Mouse (Mus musculus): ENCODE results near the gene Larp7. TPM values are rescaled to one million over a fixed set of nuclear protein-coding genes. Genes with fewer than 3 reads are reported as not detected.

Gene Larp7
- polyA plus RNA-seq, 1 experiment from 2014 or later = 62.6 TPM

- no peak overlapping the region for H3K27ac ChIP-seq (ENCODE audit: poor library complexity, severe bottlenecking)
- H3K4me1 ChIP-seq (replicated peaks) = no peaks in the 10 kb centered on the region
- H3K4me3 ChIP-seq = no peak overlapping the region
- no peaks in the 10 kb centered on the region for H3K9me3 ChIP-seq (replicated peaks)
- no peak overlapping the region for H3K4me2 ChIP-seq
- no peaks in the 10 kb centered on the region for H3K27me3 ChIP-seq (replicated peaks)
- ATAC-seq (ENCODE audit: insufficient number of reproducible peaks, low FRiP score) = no peak
- 81% methylated on average over 4 of the region's 4 CpGs for WGBS
- H3K36me3 ChIP-seq = peaks cover 50% of the 10 kb centered on the region
- no peak overlapping the region for H3K9ac ChIP-seq
Observed at GRCm38 (mm10) chr3:127543976-127544375, 9.2 kb downstream of the Larp7 start.

- H3K4me3 ChIP-seq = no peak overlapping the region
- ATAC-seq (ENCODE audit: insufficient number of reproducible peaks, low FRiP score) = no peak
- no peak overlapping the region for H3K27ac ChIP-seq (ENCODE audit: poor library complexity, severe bottlenecking)
- peaks cover 37% of the 10 kb centered on the region for H3K36me3 ChIP-seq
- no peaks in the 10 kb centered on the region for H3K4me1 ChIP-seq (replicated peaks)
- 55% methylated on average over 6 of the region's 6 CpGs for WGBS
- no peaks in the 10 kb centered on the region for H3K9me3 ChIP-seq (replicated peaks)
- H3K27me3 ChIP-seq (replicated peaks) = no peaks in the 10 kb centered on the region
- no peak overlapping the region for H3K4me2 ChIP-seq
- no peak overlapping the region for H3K9ac ChIP-seq
Observed at GRCm38 (mm10) chr3:127539193-127539592, 14.0 kb downstream of the Larp7 start.

GRCm38 (mm10) chr3:127530293-127530692 is 22.9 kb downstream of the Larp7 start:
- 0 out of 2 replicates have a peak overlapping the region, but pooled peaks have one; percentile 28 for H3K4me2 ChIP-seq

GRCm38 (mm10) chr3:127529824-127530223 is 23.3 kb downstream of the Larp7 start:
- Histone ChIP-seq H3K4me2 (no peak overlapping the region), H3K4me3 (no peak overlapping the region), H3K27me3 (replicated peaks) (no peaks in the 10 kb centered on the region), H3K36me3 (no peaks in the 10 kb centered on the region), H3K9ac (no peak overlapping the region), H3K9me3 (replicated peaks) (no peaks in the 10 kb centered on the region), H3K27ac (ENCODE audit: poor library complexity, severe bottlenecking) (no peak overlapping the region), H3K4me1 (replicated peaks) (peaks cover 10% of the 10 kb centered on the region; the same call in 1 of the 2 replicates)
- no peak for ATAC-seq (ENCODE audit: insufficient number of reproducible peaks, low FRiP score)
- 76% methylated on average over 4 of the region's 4 CpGs for WGBS

More at GRCm38 (mm10) chr3:127530293-127530692, 22.9 kb downstream of the Larp7 start:
- Histone ChIP-seq H3K36me3 (no peaks in the 10 kb centered on the region), H3K27ac (ENCODE audit: poor library complexity, severe bottlenecking) (no peak overlapping the region), H3K27me3 (replicated peaks) (no peaks in the 10 kb centered on the region), H3K4me1 (replicated peaks) (peaks cover 9% of the 10 kb centered on the region; the same call in 1 of the 2 replicates), H3K4me3 (no peak overlapping the region), H3K9me3 (replicated peaks) (no peaks in the 10 kb centered on the region), H3K9ac (no peak overlapping the region)
- no peak for ATAC-seq (ENCODE audit: insufficient number of reproducible peaks, low FRiP score)
- WGBS = 14% methylated on average over 4 of the region's 4 CpGs

GRCm38 (mm10) chr3:127529210-127529609 is 23.9 kb downstream of the Larp7 start:
- H3K36me3 ChIP-seq = no peaks in the 10 kb centered on the region
- H3K4me2 ChIP-seq = no peak overlapping the region
- H3K9ac ChIP-seq = no peak overlapping the region
- H3K4me1 ChIP-seq (replicated peaks) = peaks cover 14% of the 10 kb centered on the region; the same call in 1 of the 2 replicates
- no peaks in the 10 kb centered on the region for H3K27me3 ChIP-seq (replicated peaks)
- WGBS = 92% methylated on average over 3 of the region's 3 CpGs
- H3K9me3 ChIP-seq (replicated peaks) = no peaks in the 10 kb centered on the region
- no peak for ATAC-seq (ENCODE audit: insufficient number of reproducible peaks, low FRiP score)
- H3K27ac ChIP-seq (ENCODE audit: poor library complexity, severe bottlenecking) = no peak overlapping the region
- H3K4me3 ChIP-seq = no peak overlapping the region

- no peak overlapping the region for H3K4me3 ChIP-seq
- WGBS = 75% methylated on average over 5 of the region's 5 CpGs
- H3K9me3 ChIP-seq (replicated peaks) = no peaks in the 10 kb centered on the region
- H3K4me2 ChIP-seq = no peak overlapping the region
- H3K9ac ChIP-seq = no peak overlapping the region
- no peaks in the 10 kb centered on the region for H3K27me3 ChIP-seq (replicated peaks)
- H3K4me1 ChIP-seq (replicated peaks) = peaks cover 14% of the 10 kb centered on the region; the same call in 1 of the 2 replicates
- ATAC-seq (ENCODE audit: insufficient number of reproducible peaks, low FRiP score) = no peak
- no peak overlapping the region for H3K27ac ChIP-seq (ENCODE audit: poor library complexity, severe bottlenecking)
- H3K36me3 ChIP-seq = no peaks in the 10 kb centered on the region
Observed at GRCm38 (mm10) chr3:127527465-127528034, 25.6 kb downstream of the Larp7 start.

GRCm38 (mm10) chr3:127525188-127525819 is 27.8 kb downstream of the Larp7 start:
- peak overlapping the region; percentile 46 for H3K4me2 ChIP-seq
- H3K9me3 ChIP-seq (replicated peaks) = no peaks in the 10 kb centered on the region
- ATAC-seq (ENCODE audit: insufficient number of reproducible peaks, low FRiP score) = 0 out of 2 replicates have a peak, but pooled peaks have one; percentile 53
- H3K27me3 ChIP-seq (replicated peaks) = no peaks in the 10 kb centered on the region
- no peak overlapping the region for H3K4me3 ChIP-seq
- H3K27ac ChIP-seq (ENCODE audit: poor library complexity, severe bottlenecking) = peak overlapping the region; percentile 95
- no peaks in the 10 kb centered on the region for H3K36me3 ChIP-seq
- 43% methylated on average over 8 of the region's 8 CpGs for WGBS
- no peak overlapping the region for H3K9ac ChIP-seq
- H3K4me1 ChIP-seq (replicated peaks) = peaks cover 16% of the 10 kb centered on the region; the same call in 1 of the 2 replicates

GRCm38 (mm10) chr3:127521156-127521555 is 32.0 kb downstream of the Larp7 start:
- Histone ChIP-seq H3K9ac (no peak overlapping the region), H3K36me3 (no peaks in the 10 kb centered on the region), H3K4me1 (replicated peaks) (peaks cover 14% of the 10 kb centered on the region; the same call in 1 of the 2 replicates), H3K9me3 (replicated peaks) (no peaks in the 10 kb centered on the region), H3K4me3 (no peak overlapping the region), H3K27ac (ENCODE audit: poor library complexity, severe bottlenecking) (peak overlapping the region; percentile 16; the same call in 1 of the 2 replicates), H3K4me2 (no peak overlapping the region), H3K27me3 (replicated peaks) (no peaks in the 10 kb centered on the region)
- 43% methylated on average over 10 of the region's 10 CpGs for WGBS
- ATAC-seq (ENCODE audit: insufficient number of reproducible peaks, low FRiP score) = no peak

GRCm38 (mm10) chr3:127520300-127520699 is 32.8 kb downstream of the Larp7 start:
- no peak for ATAC-seq (ENCODE audit: insufficient number of reproducible peaks, low FRiP score)
- H3K9me3 ChIP-seq (replicated peaks) = no peaks in the 10 kb centered on the region
- H3K9ac ChIP-seq = no peak overlapping the region
- no peak overlapping the region for H3K4me2 ChIP-seq
- H3K27ac ChIP-seq (ENCODE audit: poor library complexity, severe bottlenecking) = no peak overlapping the region
- H3K4me3 ChIP-seq = no peak overlapping the region
- 64% methylated on average over 6 of the region's 6 CpGs for WGBS
- H3K4me1 ChIP-seq (replicated peaks) = peaks cover 8% of the 10 kb centered on the region; the same call in 1 of the 2 replicates
- no peaks in the 10 kb centered on the region for H3K27me3 ChIP-seq (replicated peaks)
- no peaks in the 10 kb centered on the region for H3K36me3 ChIP-seq

- Histone ChIP-seq H3K4me3 (no peak overlapping the region), H3K27ac (ENCODE audit: poor library complexity, severe bottlenecking) (no peak overlapping the region), H3K9me3 (replicated peaks) (no peaks in the 10 kb centered on the region), H3K36me3 (no peaks in the 10 kb centered on the region), H3K4me2 (no peak overlapping the region), H3K9ac (no peak overlapping the region), H3K27me3 (replicated peaks) (no peaks in the 10 kb centered on the region), H3K4me1 (replicated peaks) (no peaks in the 10 kb centered on the region; the same call in 1 of the 2 replicates)
- no peak for ATAC-seq (ENCODE audit: insufficient number of reproducible peaks, low FRiP score)
- 91% methylated on average over 1 of the region's 1 CpGs for WGBS
Observed at GRCm38 (mm10) chr3:127515251-127515650, 37.9 kb downstream of the Larp7 start.

- H3K4me2 ChIP-seq = no peak overlapping the region
- H3K9me3 ChIP-seq (replicated peaks) = no peaks in the 10 kb centered on the region
- no peaks in the 10 kb centered on the region for H3K4me1 ChIP-seq (replicated peaks)
- H3K27me3 ChIP-seq (replicated peaks) = no peaks in the 10 kb centered on the region
- 79% methylated on average over 2 of the region's 2 CpGs for WGBS
- no peak for ATAC-seq (ENCODE audit: insufficient number of reproducible peaks, low FRiP score)
- no peak overlapping the region for H3K9ac ChIP-seq
- H3K4me3 ChIP-seq = no peak overlapping the region
- H3K27ac ChIP-seq (ENCODE audit: poor library complexity, severe bottlenecking) = no peak overlapping the region
- no peaks in the 10 kb centered on the region for H3K36me3 ChIP-seq
Observed at GRCm38 (mm10) chr3:127513699-127514098, 39.5 kb downstream of the Larp7 start.
